Mouse (Mus musculus) midbrain, embryonic 14.5 days (tissue): ENCODE results near the gene Pttg1. TPM values are rescaled to one million over a fixed set of nuclear protein-coding genes. Genes with fewer than 3 reads are reported as not detected.

Experiments used
- ATAC-seq: fragments of 200-750 bp; cut with Nextera tagmentation; 2 replicates; pipeline ENCODE4 v1.8.0; 2017; ENCODE audit warnings: moderate number of reproducible peaks, moderate library complexity; ENCODE audit not compliant: low FRiP score, low TSS enrichment
- DNase-seq: peaks from one replicate; pipeline ENCODE4 v3.0.0-alpha.2; 2015
- H3K27ac ChIP-seq: fragments of 300-500 bp; sonication (generic); replicated peaks from 2 replicates; pipeline ENCODE4 v1.5.1; 2014; ENCODE audit warnings: mild to moderate bottlenecking, low read depth, low read length, moderate library complexity
- H3K27me3 ChIP-seq: fragments of 300-500 bp; sonication (generic); 2 replicates; pipeline ENCODE4 v1.6.1; 2014; ENCODE audit warnings: low read length, control low read depth, mixed read lengths; ENCODE audit not compliant: control insufficient read depth, insufficient read depth
- H3K36me3 ChIP-seq: fragments of 300-500 bp; sonication (generic); 2 replicates; pipeline ENCODE4 v1.6.1; 2014; ENCODE audit warnings: low read length, control low read depth; ENCODE audit not compliant: control insufficient read depth, insufficient read depth
- H3K4me1 ChIP-seq: fragments of 300-500 bp; sonication (generic); 2 replicates; pipeline ENCODE4 v1.6.1; 2014; ENCODE audit warnings: mild to moderate bottlenecking, antibody characterized with exemption, low read length, control low read depth; ENCODE audit not compliant: control insufficient read depth, insufficient read depth
- H3K4me2 ChIP-seq: fragments of 300-500 bp; sonication (generic); 2 replicates; pipeline ENCODE4 v1.6.1; 2014; ENCODE audit warnings: mild to moderate bottlenecking, low read length, moderate library complexity
- H3K4me3 ChIP-seq: fragments of 300-500 bp; sonication (generic); replicated peaks from 2 replicates; pipeline ENCODE4 v1.5.1; 2014; ENCODE audit warnings: low read depth, low read length
- H3K9ac ChIP-seq: fragments of 300-500 bp; sonication (generic); replicated peaks from 2 replicates; pipeline ENCODE4 v1.6.1; 2014; ENCODE audit warnings: mild to moderate bottlenecking, low read length, moderate library complexity
- H3K9me3 ChIP-seq: fragments of 300-500 bp; sonication (generic); 2 replicates; pipeline ENCODE4 v1.6.1; 2016; ENCODE audit warnings: low read length, control low read depth, mixed read lengths; ENCODE audit not compliant: control insufficient read depth
- WGBS: fragments of 180-500 bp; shearing (Covaris S2); extraction: QIAGEN DNeasy Blood & Tissue Kit; methylation state at CpG from one replicate; pipeline ENCODE4 v1.1.7; 2014; 5-methylcytosine and 5-hydroxymethylcytosine counted together
- polyA plus RNA-seq: library from polyadenylated mRNA; unstranded; fragments of >200 nt; fragmentation: Nextera tagmentation; extraction: Ambion mirVana; gene quantifications from 2 replicates; pipeline ENCODE4 v1.2.1, GENCODE M21; 2014

Pttg1 gene
- polyA plus RNA-seq, 1 experiment from 2014 or later, result 51.8 TPM

DNA sequence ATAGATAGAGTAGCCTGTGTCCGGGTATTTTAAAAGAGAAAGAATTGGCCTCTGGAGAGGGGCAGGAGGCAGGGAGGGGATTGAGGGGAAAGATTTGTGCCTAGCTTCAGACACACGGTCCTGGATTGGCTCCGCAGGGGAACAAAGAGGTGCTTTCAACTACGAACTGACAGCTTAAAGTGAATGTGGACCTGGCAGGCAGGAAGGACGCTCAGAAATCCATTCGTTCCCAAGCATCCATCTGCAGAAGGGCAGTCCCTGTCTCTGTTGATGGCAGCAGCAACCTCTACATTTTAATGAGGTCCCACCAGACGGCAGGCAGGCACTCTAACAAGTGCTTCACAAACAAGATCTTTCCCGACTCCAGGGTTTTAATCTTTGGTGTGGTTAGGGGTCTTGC lies 40.3 kb downstream of the Pttg1 start:
- Histone ChIP-seq H3K4me2 (peak overlapping the region; percentile 65), H3K9me3 (no peaks in the 10 kb centered on the region), H3K4me1 (peaks cover 16% of the 10 kb centered on the region), H3K27me3 (no peaks in the 10 kb centered on the region), H3K36me3 (no peaks in the 10 kb centered on the region), H3K9ac (peak overlapping the region; percentile 51; the same call in 1 of the 2 replicates), H3K27ac (peak overlapping the region; percentile 72), H3K4me3 (peak overlapping the region; percentile 27)
- peak; percentile 62; the same call in 1 of the 2 replicates for ATAC-seq
- DNase-seq, result peak; percentile 70
- WGBS, result 1% methylated on average over 8 of the region's 8 CpGs

DNA sequence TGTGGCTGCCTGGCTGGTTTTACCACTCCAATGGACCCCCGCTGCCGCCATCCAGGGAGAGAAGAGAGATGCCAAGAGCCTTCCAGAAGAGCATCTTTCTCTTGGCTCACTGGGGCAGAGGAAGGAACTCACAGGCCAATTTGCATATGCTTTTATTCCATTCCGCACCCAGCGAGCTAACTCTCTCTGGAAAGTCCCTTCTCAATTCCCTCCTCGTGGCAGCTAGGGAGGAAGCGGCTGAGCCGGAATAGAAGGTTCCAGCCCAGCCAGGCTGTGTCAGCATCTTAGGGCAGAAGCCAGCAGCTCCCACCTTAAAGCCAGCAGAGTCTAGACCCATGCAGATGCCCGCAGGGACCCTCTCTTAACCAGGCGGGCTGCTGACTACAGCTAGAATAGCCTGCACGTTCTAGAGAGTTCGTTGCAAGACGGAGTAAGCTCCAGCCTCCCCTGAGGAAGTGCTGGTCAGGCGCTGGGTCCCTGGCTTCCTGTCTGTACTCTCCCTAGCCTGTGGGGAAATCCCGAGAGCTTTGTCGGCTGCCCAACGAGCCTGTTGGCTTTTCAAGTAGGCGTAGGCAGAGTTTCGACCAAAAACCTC lies 40.9 kb downstream of the Pttg1 start:
- ATAC-seq (peak; percentile 72; the same call in 1 of the 2 replicates), DNase-seq (peak; percentile 70)
- WGBS, result 3% methylated on average over 18 of the region's 18 CpGs
- no peaks in the 10 kb centered on the region for H3K27me3 ChIP-seq
- H3K9me3 ChIP-seq, result no peaks in the 10 kb centered on the region
- no peaks in the 10 kb centered on the region for H3K36me3 ChIP-seq
- peaks cover 16% of the 10 kb centered on the region for H3K4me1 ChIP-seq
- peak overlapping the region; percentile 51 for H3K9ac ChIP-seq
- peak overlapping the region; percentile 72 for H3K27ac ChIP-seq
- peak overlapping the region; percentile 65 for H3K4me2 ChIP-seq
- peak overlapping the region; percentile 27 for H3K4me3 ChIP-seq

DNA sequence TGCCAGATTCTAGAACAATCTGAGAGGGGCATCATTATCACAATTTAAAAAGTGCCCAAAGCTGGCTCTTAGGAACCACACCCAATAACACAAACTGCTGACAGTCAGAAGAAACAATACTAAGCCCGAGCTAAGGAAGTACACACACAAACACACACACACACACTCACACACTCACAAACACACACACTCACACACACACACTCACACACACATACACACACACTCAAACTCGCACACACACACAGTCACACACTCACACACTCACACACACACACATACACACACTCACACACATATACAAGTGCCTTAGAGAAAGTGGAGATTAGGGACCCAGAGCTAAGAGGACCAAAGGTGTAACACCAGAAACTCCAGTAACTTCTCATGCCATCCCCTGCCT lies 42.5 kb downstream of the Pttg1 start:
- no peak for ATAC-seq
- no peak overlapping the region for H3K27ac ChIP-seq
- H3K4me3 ChIP-seq, result no peak overlapping the region
- no peaks in the 10 kb centered on the region for H3K36me3 ChIP-seq
- no peak overlapping the region for H3K4me2 ChIP-seq
- no peak for DNase-seq
- H3K27me3 ChIP-seq, result no peaks in the 10 kb centered on the region
- H3K4me1 ChIP-seq, result peaks cover 16% of the 10 kb centered on the region
- WGBS, result 88% methylated on average over 2 of the region's 2 CpGs
- H3K9me3 ChIP-seq, result no peaks in the 10 kb centered on the region
- H3K9ac ChIP-seq, result no peak overlapping the region

DNA sequence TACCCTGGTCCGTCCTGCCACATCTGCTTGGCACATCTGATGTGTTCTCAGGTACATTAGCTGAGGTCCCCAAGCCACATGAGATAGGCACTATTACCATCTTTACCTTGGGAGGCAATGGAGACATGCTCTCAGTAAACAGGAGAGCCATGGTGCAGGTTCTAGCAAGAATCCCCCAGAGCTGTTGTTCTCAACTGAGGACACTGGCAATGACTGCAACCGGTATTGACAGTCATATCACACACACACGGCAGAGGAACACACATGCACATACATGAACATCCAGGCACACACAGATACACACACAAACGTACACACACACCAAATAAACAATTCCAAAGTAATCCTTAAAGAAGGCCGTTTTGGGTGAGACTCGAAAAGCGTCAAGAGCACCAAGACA lies 45.1 kb downstream of the Pttg1 start:
- H3K4me1 ChIP-seq, result peaks cover 13% of the 10 kb centered on the region
- H3K9ac ChIP-seq, result no peak overlapping the region
- H3K36me3 ChIP-seq, result no peaks in the 10 kb centered on the region
- H3K9me3 ChIP-seq, result no peaks in the 10 kb centered on the region
- no peak overlapping the region for H3K4me2 ChIP-seq
- 91% methylated on average over 7 of the region's 7 CpGs for WGBS
- no peak for ATAC-seq
- H3K27me3 ChIP-seq, result no peaks in the 10 kb centered on the region
- no peak overlapping the region for H3K27ac ChIP-seq
- H3K4me3 ChIP-seq, result no peak overlapping the region
- no peak for DNase-seq

DNA sequence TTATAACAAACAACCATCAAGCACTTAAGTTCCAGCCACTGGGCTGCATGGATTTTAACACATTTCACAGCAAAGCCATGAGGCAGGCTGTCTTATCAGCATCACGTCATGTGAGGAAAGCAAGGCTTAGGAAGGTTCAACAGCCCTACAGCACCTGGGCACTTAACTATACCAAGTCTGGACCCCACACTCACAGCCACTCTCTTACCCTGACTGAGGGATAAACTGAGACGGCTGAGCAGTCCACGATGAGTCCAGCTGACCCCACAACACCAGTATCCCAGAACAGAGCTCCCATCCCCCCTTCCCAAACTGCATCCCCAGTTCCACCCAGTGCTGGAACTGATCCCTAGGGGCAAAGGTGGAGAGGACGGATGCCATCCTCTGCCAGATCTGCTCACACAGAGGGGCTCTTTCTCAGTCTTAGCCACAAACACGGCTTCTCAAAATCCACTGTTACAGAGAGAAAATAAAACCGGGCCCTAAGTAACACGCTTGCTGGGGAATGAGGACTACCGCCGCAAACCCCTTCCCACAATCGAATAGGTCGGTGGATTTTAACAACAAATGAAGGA lies 46.1 kb downstream of the Pttg1 start:
- Histone ChIP-seq H3K36me3 (no peaks in the 10 kb centered on the region), H3K9me3 (no peaks in the 10 kb centered on the region), H3K4me3 (no peak overlapping the region), H3K27ac (no peak overlapping the region), H3K9ac (no peak overlapping the region), H3K4me1 (peaks cover 4% of the 10 kb centered on the region), H3K4me2 (no peak overlapping the region), H3K27me3 (no peaks in the 10 kb centered on the region)
- ATAC-seq (no peak), DNase-seq (no peak)
- WGBS, result 84% methylated on average over 11 of the region's 11 CpGs

DNA sequence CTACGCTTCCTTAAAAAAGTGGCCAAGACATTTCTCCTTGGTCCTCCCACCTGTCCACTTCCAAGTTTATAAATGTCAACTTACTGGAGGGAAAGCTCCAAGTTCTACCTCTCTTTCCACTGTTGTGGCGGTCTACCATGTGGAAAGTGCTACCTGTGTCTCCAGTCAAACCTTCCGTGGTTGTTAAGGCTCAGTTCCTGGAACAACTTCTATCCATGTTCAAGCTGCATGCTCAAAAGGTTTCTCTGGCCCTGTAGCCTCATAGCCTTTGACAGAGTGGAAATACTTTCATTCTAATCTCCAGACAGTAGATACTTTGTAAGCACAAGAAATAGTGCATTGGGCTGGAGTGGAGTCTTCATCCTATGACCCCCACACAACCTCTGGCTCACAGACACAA lies 46.6 kb downstream of the Pttg1 start:
- H3K36me3 ChIP-seq, result no peaks in the 10 kb centered on the region
- DNase-seq (no peak), ATAC-seq (no peak)
- H3K27me3 ChIP-seq, result no peaks in the 10 kb centered on the region
- H3K4me2 ChIP-seq, result no peak overlapping the region
- no peak overlapping the region for H3K4me3 ChIP-seq
- no peak overlapping the region for H3K27ac ChIP-seq
- H3K4me1 ChIP-seq, result no peaks in the 10 kb centered on the region
- 94% methylated on average over 3 of the region's 3 CpGs for WGBS
- H3K9me3 ChIP-seq, result no peaks in the 10 kb centered on the region
- no peak overlapping the region for H3K9ac ChIP-seq

DNA sequence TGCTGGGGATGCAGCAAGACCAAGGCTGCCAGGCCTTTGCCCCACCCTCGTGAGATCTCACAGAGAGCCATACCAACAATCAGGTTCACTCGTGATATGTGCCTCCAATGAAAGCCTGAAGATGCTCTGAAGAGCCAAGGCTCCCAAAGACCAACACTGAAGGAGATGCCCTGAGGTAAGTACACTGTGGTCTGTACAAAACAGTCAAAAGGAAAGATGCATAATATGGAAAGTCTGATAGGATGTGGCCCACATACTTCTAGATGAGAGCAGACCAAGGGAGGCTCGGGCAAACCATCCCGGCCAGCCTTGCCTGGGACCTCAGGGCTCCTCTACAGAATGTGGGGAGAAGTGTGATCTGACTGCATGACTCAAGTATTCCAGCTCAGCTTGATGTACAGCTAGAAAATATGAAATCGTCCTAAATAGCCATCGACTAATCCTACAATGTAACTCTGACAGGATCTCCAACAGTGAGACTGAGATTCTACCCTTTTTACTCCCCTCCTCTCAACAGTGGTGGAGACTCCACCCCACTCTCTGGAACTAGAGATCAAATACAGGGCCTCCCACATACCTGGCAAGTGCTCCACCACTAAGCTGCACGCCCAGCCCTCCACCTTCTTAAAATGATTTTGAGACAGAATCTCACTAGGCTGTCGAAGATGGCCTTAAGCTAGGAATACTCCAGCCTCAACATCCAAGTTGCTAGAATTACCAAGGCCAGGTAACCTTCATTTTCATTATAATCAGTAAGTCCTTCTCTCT lies 48.8 kb downstream of the Pttg1 start:
- H3K4me3 ChIP-seq, result no peak overlapping the region
- no peaks in the 10 kb centered on the region for H3K27me3 ChIP-seq
- no peak for ATAC-seq
- DNase-seq, result no peak
- no peaks in the 10 kb centered on the region for H3K4me1 ChIP-seq
- no peak overlapping the region for H3K9ac ChIP-seq
- H3K27ac ChIP-seq, result no peak overlapping the region
- no peaks in the 10 kb centered on the region for H3K36me3 ChIP-seq
- whole genome bisulfite sequencing, result 91% methylated on average over 8 of the region's 8 CpGs
- H3K4me2 ChIP-seq, result no peak overlapping the region
- no peaks in the 10 kb centered on the region for H3K9me3 ChIP-seq

DNA sequence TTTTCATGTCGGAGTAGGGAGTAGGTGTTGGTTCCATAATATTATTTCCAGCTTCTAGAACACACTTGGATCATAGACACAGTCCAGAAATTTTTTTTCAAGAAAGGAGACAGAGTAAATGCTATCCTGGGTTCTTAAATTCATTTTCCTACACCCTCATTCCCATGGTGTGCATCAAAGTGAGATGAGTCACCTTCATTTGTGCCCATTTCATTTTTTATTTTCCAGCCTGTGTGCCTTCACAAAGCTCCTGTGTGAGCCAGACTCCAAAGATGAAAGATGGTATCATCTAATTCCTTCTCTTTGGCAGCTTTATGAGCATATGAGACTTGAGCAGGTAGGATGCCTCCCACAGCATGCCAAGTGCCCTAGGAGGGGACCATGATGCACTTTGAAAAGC lies 49.5 kb downstream of the Pttg1 start:
- ATAC-seq, result no peak
- 93% methylated on average over 1 of the region's 1 CpGs for WGBS
- no peaks in the 10 kb centered on the region for H3K9me3 ChIP-seq

DNA sequence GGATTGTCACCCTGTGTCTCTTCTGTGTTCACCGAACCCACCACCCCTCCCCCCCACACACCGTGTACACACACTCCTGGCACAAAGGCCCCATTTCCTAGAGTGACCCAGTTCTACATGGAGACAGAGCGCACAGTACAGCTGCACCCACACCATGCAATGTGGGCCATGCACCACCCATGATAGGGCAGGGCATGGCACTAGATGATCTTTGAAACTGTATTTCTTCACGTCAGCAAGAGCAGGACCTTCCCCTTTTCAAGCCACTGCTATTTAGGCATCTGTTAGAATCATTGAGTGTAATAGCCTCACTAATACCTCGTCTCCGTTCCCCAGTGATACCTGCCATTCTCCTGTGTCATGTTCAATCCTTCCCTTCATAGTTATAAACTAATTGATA lies 51.1 kb downstream of the Pttg1 start:
- H3K36me3 ChIP-seq, result no peaks in the 10 kb centered on the region
- H3K27ac ChIP-seq, result no peak overlapping the region
- H3K9me3 ChIP-seq, result no peaks in the 10 kb centered on the region
- WGBS, result 89% methylated on average over 6 of the region's 6 CpGs
- no peaks in the 10 kb centered on the region for H3K27me3 ChIP-seq
- no peak overlapping the region for H3K4me2 ChIP-seq
- H3K9ac ChIP-seq, result no peak overlapping the region
- DNase-seq, result no peak
- no peak for ATAC-seq
- H3K4me1 ChIP-seq, result no peaks in the 10 kb centered on the region
- no peak overlapping the region for H3K4me3 ChIP-seq

More for the DNA sequence above, 49.5 kb downstream of the Pttg1 start:
- Histone ChIP-seq H3K27ac (no peak overlapping the region), H3K4me2 (no peak overlapping the region), H3K9ac (no peak overlapping the region), H3K4me1 (no peaks in the 10 kb centered on the region), H3K4me3 (no peak overlapping the region), H3K36me3 (no peaks in the 10 kb centered on the region), H3K27me3 (no peaks in the 10 kb centered on the region)
- no peak for DNase-seq
